Mouse (Mus musculus) cerebellum, adult 11-12 months (tissue): ENCODE results near the gene Rbfox1.

Source experiments
- DNase-seq: peaks from one replicate; pipeline ENCODE4 v3.0.0; 2022

Gene Rbfox1

GRCm38 (mm10) chr16:7097951-7098710, 1213.0 kb downstream of the Rbfox1 start:
- peak; percentile 73 for DNase-seq

- peak; percentile 89 for DNase-seq
These were observed 1214.5 kb downstream of the Rbfox1 start for GRCm38 (mm10) chr16:7099506-7100300.

DNA sequence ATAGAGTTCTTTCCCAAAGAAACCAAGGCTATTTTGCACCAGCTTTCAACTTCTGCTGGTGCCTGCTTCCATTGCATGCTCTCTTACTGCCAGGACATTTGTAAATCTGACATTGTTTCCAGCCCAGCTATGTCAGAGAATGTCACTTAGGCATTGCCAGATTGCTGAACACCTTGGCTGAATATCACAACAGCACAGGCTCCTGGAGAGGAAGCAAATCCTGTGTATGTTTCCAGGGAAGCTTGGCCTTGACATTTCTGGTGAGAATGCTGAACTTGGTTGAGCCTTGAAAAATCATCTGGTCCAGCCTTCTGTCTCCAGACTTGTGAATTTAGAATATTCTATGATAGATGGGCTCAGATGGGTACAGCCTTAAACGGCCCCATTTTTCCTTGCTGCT, 1217.3 kb downstream of the Rbfox1 start:
- DNase-seq, result peak; percentile 65

- no peak for DNase-seq
These were observed 1218.1 kb downstream of the Rbfox1 start for GRCm38 (mm10) chr16:7103301-7103700.

DNA sequence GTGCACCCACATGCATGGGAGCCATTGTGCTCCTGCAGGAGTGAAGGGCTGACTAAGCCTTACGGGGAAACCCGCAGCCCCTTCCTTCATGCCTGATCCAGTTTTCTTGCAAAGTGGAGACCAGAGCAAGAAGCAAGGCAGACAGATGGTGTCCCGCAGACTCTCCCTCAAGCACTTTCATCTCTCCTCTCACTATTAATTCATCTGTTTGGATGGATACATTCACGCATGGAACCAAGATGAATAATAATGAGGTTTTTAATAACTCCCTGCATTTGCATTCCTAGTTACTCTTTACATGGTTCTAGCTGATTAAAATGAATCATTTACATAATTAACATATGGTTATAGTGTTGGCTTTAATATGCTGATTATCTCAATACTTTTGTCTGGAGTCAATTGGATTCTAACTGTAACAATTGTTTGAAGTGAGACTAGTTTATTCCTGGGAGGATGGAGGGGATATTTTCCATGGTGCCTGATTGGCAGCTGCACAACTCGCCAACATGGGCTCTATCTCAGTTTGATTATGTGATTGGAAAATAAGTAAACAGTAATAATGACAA, 1221.4 kb downstream of the Rbfox1 start:
- no peak for DNase-seq

DNA sequence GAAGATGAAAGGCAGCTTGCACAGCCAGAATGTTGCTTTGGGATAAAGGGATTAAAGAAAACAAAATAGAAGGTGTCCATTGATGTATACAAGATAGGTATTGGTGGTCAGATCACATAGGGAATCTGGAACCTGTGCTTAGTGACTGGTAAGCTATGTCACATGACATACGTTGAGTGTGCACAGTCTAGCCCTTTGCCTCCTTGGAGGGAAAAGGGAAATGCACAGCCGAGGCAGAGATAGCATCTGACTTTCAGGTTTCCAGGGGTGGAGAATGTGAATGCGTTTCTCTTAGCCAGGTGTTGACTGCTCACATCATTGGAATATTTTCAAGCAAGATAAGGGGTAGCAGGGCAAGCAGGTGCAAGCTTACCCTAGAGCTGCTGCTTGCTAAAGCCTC, 1230.8 kb downstream of the Rbfox1 start:
- DNase-seq, result no peak

DNA sequence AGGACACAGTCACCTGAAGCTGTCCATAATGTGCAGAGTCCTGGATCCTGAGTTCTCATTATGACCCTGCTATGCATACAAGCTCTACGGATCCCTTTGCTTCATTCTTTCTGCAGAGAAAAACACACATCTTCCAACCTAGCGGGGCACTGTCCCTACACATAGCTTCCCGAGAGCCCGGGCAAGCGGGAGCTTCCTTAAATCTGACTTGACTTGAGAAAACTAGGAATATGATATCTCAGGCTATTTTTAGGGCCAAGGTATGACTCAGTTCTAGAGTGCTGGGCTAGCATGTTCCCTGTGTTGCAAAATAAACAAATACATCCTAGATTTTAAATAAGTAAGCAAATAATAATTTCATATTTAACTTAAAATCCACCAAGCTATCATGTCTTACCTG, 1244.4 kb downstream of the Rbfox1 start:
- DNase-seq, result no peak

GRCm38 (mm10) chr16:7132434-7132833, 1247.3 kb downstream of the Rbfox1 start:
- DNase-seq, result no peak

- DNase-seq, result no peak
These were observed 1251.8 kb downstream of the Rbfox1 start for GRCm38 (mm10) chr16:7136971-7137370.

- DNase-seq, result no peak
These were observed 1254.3 kb downstream of the Rbfox1 start for GRCm38 (mm10) chr16:7139480-7139879.

DNA sequence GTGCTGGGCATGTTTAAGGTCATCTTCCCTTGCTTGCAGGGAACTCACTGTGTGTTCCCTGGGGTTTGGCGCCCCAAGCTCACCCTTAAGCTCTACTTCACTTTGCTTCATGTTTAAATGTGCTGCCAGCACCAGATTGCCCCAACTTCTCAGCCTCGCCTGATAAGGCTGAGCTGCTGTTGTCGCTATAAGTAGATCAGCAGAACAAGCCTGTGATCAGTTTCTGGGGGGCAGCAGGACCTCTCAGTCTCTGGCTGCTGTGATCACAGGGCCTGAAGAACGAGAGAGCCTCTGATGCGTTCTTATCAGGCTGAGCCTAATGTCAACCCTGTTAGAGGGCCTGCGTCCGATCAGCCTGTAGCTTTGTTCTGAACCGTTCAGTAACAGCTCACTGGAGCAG, 1255.8 kb downstream of the Rbfox1 start:
- no peak for DNase-seq

DNA sequence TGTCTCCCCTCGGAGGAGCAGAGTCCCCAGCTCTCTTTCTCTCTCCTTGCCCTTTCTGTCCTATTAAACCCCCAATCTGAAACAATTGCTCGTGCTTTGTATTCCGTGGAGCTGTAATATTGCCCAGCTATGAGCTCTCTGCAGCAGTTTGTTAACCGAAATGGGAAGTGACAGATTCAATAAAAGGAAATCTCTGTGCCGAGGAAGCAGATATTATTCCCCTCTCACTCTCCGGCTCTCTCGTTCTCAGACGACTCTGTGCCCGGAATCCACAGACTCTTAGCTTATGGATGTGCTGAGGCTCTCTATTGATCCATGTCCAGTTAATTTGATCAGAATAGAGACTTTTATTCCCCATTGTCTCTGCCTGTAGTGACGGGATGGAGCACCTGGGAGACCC, 1260.3 kb downstream of the Rbfox1 start:
- DNase-seq, result no peak

GRCm38 (mm10) chr16:7146454-7146853, 1261.3 kb downstream of the Rbfox1 start:
- no peak for DNase-seq

GRCm38 (mm10) chr16:7147884-7148283, 1262.7 kb downstream of the Rbfox1 start:
- peak; percentile 32 for DNase-seq

DNA sequence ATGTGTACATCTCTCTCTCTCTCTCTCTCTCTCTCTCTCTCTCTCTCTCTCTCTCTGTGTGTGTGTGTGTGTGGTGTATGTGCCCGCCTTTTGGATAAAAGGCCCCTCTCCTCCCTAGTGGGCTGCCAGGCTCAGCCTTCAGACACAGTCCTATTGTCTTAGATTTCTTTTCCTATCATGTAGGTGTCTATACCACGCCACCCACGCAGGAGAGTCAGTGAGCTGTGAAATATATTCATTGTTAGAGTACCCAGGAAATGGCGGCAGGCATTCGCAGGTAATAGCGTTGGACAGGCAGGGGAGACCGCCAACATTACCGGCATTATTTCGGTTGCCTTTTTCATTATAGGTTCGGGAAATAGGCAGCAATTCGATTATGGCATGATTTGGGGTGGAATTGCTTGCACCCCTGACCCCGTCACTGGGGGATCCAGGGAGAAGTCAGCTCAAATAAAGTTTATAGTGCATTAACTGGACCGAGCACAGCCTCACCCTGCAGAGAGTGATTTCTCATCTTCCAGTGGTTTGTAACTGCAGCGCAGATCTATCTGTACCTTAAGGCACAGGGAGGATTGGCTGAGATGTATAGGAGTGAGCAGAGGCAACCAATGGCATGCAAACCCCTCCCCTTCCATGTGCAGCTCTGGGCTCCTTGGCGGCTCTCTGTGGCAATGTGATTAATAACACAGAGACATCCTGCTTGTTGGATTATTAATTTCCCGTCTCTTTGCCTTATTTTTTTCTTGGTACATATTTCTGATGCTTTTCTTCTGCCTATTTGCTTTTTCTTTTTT, 1264.1 kb downstream of the Rbfox1 start:
- no peak for DNase-seq

- DNase-seq, result no peak
These were observed 1265.1 kb downstream of the Rbfox1 start for GRCm38 (mm10) chr16:7150201-7150791.

GRCm38 (mm10) chr16:7152401-7152800, 1267.2 kb downstream of the Rbfox1 start:
- no peak for DNase-seq

GRCm38 (mm10) chr16:7154671-7155070, 1269.5 kb downstream of the Rbfox1 start:
- no peak for DNase-seq

DNA sequence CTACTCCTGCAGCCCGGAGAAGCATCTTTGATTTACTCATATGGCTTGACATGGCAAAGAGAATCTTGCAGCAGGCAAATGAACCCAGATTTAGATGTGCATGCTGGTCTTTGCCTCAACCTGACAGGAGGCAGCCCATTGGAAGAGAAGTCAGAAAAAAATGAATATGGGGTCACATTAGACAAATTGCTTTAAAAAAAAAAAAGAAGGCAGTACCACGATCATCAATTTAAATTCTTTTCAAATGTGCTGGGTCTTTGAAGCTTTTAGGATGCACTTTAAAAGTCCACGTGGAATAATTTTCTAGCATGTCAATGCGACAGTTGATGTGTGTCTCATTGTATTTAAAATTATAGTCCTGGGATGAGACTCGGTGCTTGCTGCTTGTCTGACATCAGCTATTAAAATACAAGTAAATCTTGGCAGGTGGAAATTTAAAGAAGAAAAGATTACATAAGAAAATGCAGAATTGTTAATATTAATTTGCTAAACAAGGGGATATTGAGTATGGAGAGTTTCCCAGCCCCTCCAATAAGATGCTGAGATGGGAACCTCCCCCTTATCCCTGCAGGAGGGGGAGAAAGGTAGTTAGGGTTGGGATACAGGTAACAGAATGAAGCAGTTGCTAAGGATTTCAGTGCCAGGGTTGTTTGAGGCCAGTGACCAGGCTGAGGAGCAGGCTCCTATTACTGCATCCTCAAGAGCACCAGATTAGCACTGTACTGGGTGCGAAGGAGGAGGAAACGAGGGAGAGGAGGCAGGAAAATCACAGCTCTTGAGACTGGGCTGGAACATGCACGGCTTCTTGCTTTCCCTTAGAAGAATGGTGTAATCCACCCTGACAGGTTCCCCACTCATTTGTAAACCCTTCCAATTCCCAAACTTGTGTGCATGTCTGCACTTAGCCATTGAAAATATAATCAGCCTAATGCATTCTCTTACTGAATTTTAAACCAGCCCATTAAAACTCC, 1274.0 kb downstream of the Rbfox1 start:
- no peak for DNase-seq

- no peak for DNase-seq
These were observed 1274.7 kb downstream of the Rbfox1 start for GRCm38 (mm10) chr16:7159827-7160217.

DNA sequence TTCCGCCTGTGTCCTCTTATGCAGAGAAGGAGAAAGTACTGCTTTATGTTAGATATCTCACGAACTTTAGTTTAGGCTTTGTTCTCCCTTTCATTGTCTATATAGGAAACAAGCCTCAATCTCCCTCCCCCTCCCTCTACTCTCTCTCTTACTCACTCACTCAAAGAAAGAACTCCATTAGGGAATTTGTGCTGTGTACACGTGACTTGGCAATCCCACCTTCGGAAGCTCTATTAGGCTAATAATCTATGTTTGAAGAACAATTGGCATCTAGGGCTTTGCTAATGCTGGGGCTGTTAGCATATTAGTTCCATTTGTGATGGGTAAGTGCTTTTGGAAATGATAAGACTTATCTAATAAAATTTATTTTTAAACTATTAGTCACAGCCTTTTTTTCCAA, 1277.0 kb downstream of the Rbfox1 start:
- DNase-seq, result no peak
